8 mouse cellular contexts compared by ENCODE assay signal in genomic region chr7:4150811-4151221, GRCm38 (mm10). TPM values are rescaled to one million over a fixed set of nuclear protein-coding genes. Genes with fewer than 3 reads are reported as not detected.
DNase-seq lines count a peak whose midpoint lies in the region; TF ChIP-seq lines count a peak whose summit lies in the region.

No protein-coding gene starts in this region.

- no peak for DNase-seq in spleen, adult 2 months (ENCODE audit: low read depth in 1 of 2, low spot score in 2 of 2)
- no peak for DNase-seq in spleen, postnatal 14 days (ENCODE audit: low spot score in 2 of 2)
- peak; percentile 75 to 87 for DNase-seq in cerebellum, adult 18-20 months
- DNase-seq in heart, adult 8-10 months (ENCODE audit: low spot score), result peak; percentile 44
- DNase-seq in kidney, adult 8-10 months, result peak; percentile 87 to 90
- DNase-seq in lung, adult 18-20 months, result peak; percentile 75 to 83
- DNase-seq in gastrocnemius, postnatal 10 days, result no peak

- 5% methylated on average over 14 of the region's 14 CpGs for WGBS in spleen, adult 2 months
- 4% methylated on average over 14 of the region's 14 CpGs for whole genome bisulfite sequencing in olfactory bulb, adult 2 months

- no peak for TF ChIP-seq POLR2A in spleen, adult 2 months (IDR thresholded peaks at IDR 0.05; ENCODE audit: low read depth, low read length)
- no peak for TF ChIP-seq POLR2A in olfactory bulb, adult 2 months (IDR thresholded peaks at IDR 0.05; ENCODE audit: insufficient read depth, low read depth, low read length)

- no peaks in the 10 kb centered on the region for H3K27me3 ChIP-seq in spleen, adult 2 months (ENCODE audit: control insufficient read depth, insufficient read depth, low read length)

- H3K27ac ChIP-seq in spleen, adult 2 months (ENCODE audit: insufficient read depth, low read length), result 0 out of 2 replicates have a peak overlapping the region, but pooled peaks have one; percentile 12
- H3K27ac ChIP-seq in olfactory bulb, adult 2 months (ENCODE audit: insufficient read depth, low read depth, low read length), result no peak overlapping the region

- H3K4me3 ChIP-seq in spleen, adult 2 months (ENCODE audit: extremely low read depth, insufficient read depth, insufficient read length), result peak overlapping the region; percentile 62
- H3K4me3 ChIP-seq in olfactory bulb, adult 2 months (ENCODE audit: insufficient read depth, low read depth, low read length), result peak overlapping the region; percentile 54

- TF ChIP-seq CTCF in spleen, adult 2 months (IDR thresholded peaks at IDR 0.05; ENCODE audit: extremely low read depth, insufficient read depth, insufficient read length, insufficient replicate concordance), result no peak
- no peak for TF ChIP-seq CTCF in olfactory bulb, adult 2 months (IDR thresholded peaks at IDR 0.05; ENCODE audit: insufficient read depth, low read depth, low read length)

- H3K4me1 ChIP-seq in spleen, adult 2 months (ENCODE audit: control insufficient read depth, insufficient read depth, insufficient read length), result peaks cover 10% of the 10 kb centered on the region
- peaks cover 16% of the 10 kb centered on the region for H3K4me1 ChIP-seq in olfactory bulb, adult 2 months (ENCODE audit: control insufficient read depth, insufficient read depth, low read length)

- H3K36me3 ChIP-seq in spleen, adult 2 months (ENCODE audit: control insufficient read depth, insufficient read depth, low read length), result peaks cover 12% of the 10 kb centered on the region

RNA-seq across cellular contexts. Expression of gene Leng9, which starts 0.6 kb away (rescaled TPM):
- polyA plus RNA-seq in spleen, adult 2 months (2012; rRNA removed), result 9.9 and 13.7 TPM in 2 replicates
- total RNA-seq in heart, adult 8-10 months (2022), result 1 to 10 TPM; 2.8 to 3.7 (median 3.6) TPM
- not detected in 2 replicates for polyA plus RNA-seq in olfactory bulb, adult 2 months (2012; ENCODE audit: insufficient read depth, insufficient read length, low replicate concordance, missing spikeins)
- 1 to 10 TPM; 2.3 to 3.2 TPM for total RNA-seq in gastrocnemius, postnatal 10 days (2021)

RNA-seq across cellular contexts. Expression of gene Cdc42ep5, which starts 13.8 kb away (rescaled TPM):
- 13.2 and 19.2 TPM in 2 replicates for polyA plus RNA-seq in spleen, adult 2 months (2012; rRNA removed)
- total RNA-seq in heart, adult 8-10 months (2022), result 1 to 10 TPM; 3.8 to 7.5 (median 4.6) TPM
- not detected in 2 replicates for polyA plus RNA-seq in olfactory bulb, adult 2 months (2012; ENCODE audit: insufficient read depth, insufficient read length, low replicate concordance, missing spikeins)
- total RNA-seq in gastrocnemius, postnatal 10 days (2021), result 10 to 100 TPM; 10.2 to 12.4 TPM

RNA-seq across cellular contexts. Expression of gene Leng8, which starts 14.0 kb away (rescaled TPM):
- polyA plus RNA-seq in spleen, adult 2 months (2012; rRNA removed), result 420 and 586 TPM in 2 replicates
- total RNA-seq in heart, adult 8-10 months (2022), result 10 to 100 TPM; 27.1 to 49.5 (median 38.6) TPM
- polyA plus RNA-seq in olfactory bulb, adult 2 months (2012; ENCODE audit: insufficient read depth, insufficient read length, low replicate concordance, missing spikeins), result 552 and 558 TPM in 2 replicates
- total RNA-seq in gastrocnemius, postnatal 10 days (2021), result 10 to 100 TPM; 31.7 to 62.1 TPM

RNA-seq across cellular contexts. Expression of gene Ttyh1, which starts 31.6 kb away (rescaled TPM):
- 5.2 TPM in 2 replicates for polyA plus RNA-seq in spleen, adult 2 months (2012; rRNA removed)
- 1 to 10 TPM in 2 of 4 experiments, under 1 TPM in 2; 0.79 to 1.7 (median 0.95) TPM for total RNA-seq in heart, adult 8-10 months (2022)
- 162 and 238 TPM in 2 replicates for polyA plus RNA-seq in olfactory bulb, adult 2 months (2012; ENCODE audit: insufficient read depth, insufficient read length, low replicate concordance, missing spikeins)
- total RNA-seq in gastrocnemius, postnatal 10 days (2021), result 1 to 10 TPM; 4.7 to 5.3 TPM

Comparison
In these comparisons a context has a peak if more than half of its experiments do, and no peak if none do; other contexts are left out.
1. DNase-seq: peak in cerebellum, adult 18-20 months (2 of 2), heart, adult 8-10 months (single experiment), kidney, adult 8-10 months (2 of 2) and lung, adult 18-20 months (2 of 2); none in spleen, adult 2 months (0 of 2), spleen, postnatal 14 days (0 of 2) and gastrocnemius, postnatal 10 days (single experiment).